1 mouse cellular context compared by ENCODE assay signal in genomic region chr9:65917015-65917414, GRCm38 (mm10).
TF ChIP-seq lines count a peak whose summit lies in the region.

No protein-coding gene starts in this region.

TF ChIP-seq in MEL, 35 proteins besides CTCF, POLR2A, EP300 and RAD21 (continued from another document):
- TF ChIP-seq KAT2A (conservative IDR thresholded peaks at IDR 0.05; ENCODE audit: low read depth, low read length) (no peak), ETS1 (IDR thresholded peaks at IDR 0.05; ENCODE audit: low read depth, low read length) (peak; percentile 67; the same call in 1 of the 2 replicates), MEF2A (IDR thresholded peaks at IDR 0.05; ENCODE audit: extremely low read depth, insufficient replicate concordance, low read depth, low read length, poor library complexity, severe bottlenecking) (peak; percentile 97), ELF1 (IDR thresholded peaks at IDR 0.05; ENCODE audit: low read depth, low read length) (no peak)
